Mouse (Mus musculus): ENCODE measurements around the gene Tmem144.

DNA sequence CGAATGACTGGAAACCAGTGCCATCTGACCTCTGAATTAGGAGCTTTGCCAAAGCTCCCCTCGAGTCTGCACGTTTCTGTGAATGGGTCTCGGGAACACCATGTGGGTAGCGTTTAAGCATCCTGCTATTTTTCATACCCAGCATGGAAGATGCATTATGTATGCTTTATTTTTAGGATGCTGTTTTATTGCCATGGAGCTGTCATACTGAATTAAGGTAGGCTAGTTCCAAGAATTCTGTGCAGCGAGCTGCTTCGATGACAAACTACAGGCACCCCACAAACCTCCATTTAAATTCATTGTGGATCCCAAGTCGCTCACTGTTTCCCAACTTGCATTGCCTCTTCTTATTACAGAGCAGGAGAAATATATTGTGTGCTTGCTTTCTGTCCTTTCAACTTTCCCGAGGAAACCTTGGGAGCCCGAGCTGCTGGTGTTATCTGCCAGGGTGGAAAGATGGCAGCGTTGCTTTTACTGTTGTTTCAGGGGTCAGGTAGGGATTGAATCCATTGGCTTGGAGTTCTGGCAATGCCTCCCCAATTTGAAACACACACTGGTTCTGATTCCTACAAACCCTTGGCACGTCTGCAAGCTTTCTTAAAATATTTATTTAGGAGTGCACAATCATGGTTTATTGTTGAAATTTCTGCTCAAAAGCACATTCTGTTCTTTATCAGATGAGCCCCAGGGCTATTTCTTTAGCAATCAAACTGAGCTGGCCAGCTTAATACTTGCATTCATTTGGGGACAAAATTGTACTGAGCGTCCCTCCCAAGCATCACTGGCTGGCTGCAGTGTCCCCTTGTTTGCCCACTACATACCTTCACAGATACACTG is 45.2 kb upstream of the Tmem144 start:
- TF ChIP-seq POLR2A (IDR thresholded peaks at IDR 0.05; ENCODE audit: borderline replicate concordance, low read depth, low read length): no peak
- no peak for TF ChIP-seq CTCF (IDR thresholded peaks at IDR 0.05; ENCODE audit: low read depth, low read length)
